ENCODE assay signal across 8 mouse cellular contexts in the genomic region with DNA sequence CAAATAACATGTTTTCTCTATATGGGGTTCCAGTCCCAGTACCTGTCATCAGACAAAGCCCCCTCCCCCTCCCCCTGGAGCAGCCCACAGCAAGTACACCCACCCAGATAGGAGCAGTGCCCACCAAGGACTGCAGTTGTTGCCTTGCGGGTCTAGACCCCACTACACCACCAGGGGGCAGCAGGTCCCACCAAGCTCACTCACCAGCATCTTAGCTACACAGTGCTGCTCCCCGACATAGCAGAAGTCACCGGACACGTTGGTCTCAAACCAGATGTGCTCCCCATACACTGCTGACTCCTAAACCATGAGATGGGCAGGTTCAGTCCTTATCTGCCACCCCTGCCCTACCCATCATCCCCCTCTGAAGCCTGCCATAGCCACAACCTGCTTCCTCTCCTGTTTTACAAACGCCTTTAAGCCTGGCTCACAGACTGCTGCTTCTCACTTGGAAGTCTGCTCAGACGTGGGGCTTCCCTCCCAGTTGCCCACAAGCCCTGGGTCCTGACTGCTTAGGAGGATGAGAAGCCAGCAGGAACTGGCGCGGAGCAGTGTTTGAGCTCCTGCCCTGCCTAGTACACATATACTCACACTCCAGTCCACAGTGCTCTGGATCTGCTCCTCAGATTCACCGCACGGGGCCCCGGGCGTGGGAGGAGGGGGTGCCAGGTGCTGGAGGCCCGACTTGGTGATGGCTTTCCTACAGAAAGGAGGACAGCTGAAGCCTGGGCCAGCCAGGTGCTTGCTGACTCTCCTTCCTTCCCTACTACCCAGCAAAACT. TPM values are rescaled to one million over a fixed set of nuclear protein-coding genes. Genes with fewer than 3 reads are reported as not detected.
DNase-seq lines count a peak whose midpoint lies in the region; ATAC-seq and TF ChIP-seq lines count a peak whose summit lies in the region.

No protein-coding gene starts in this region.

- no peak overlapping the region for H3ac ChIP-seq in C2C12 (ENCODE audit: control insufficient read depth, insufficient read length, low read depth)

- H3K9ac ChIP-seq in embryonic facial prominence, embryonic 12.5 days = no peak overlapping the region
- H3K9ac ChIP-seq in heart, embryonic 11.5 days (ENCODE audit: low read depth, low read length) = 0 out of 2 replicates have a peak overlapping the region, but pooled peaks have one; percentile 54
- no peak overlapping the region for H3K9ac ChIP-seq in kidney, embryonic 15.5 days
- H3K9ac ChIP-seq in liver, embryonic 16.5 days (ENCODE audit: low read depth, low read length) = no peak overlapping the region
- H3K9ac ChIP-seq in neural tube, embryonic 11.5 days (ENCODE audit: low read length) = no peak overlapping the region
- no peak overlapping the region for H3K9ac ChIP-seq in stomach, embryonic 16.5 days (ENCODE audit: low read length)

- peaks cover 9% of the 10 kb centered on the region for H3K36me3 ChIP-seq in C2C12 (ENCODE audit: control insufficient read depth, insufficient read depth)
- H3K36me3 ChIP-seq in embryonic facial prominence, embryonic 12.5 days = peaks cover 21% of the 10 kb centered on the region
- H3K36me3 ChIP-seq in heart, embryonic 11.5 days (ENCODE audit: control insufficient read depth, insufficient read depth, low read length) = peaks cover 15% of the 10 kb centered on the region
- peaks cover 26% of the 10 kb centered on the region for H3K36me3 ChIP-seq in kidney, embryonic 15.5 days
- H3K36me3 ChIP-seq in liver, embryonic 16.5 days (ENCODE audit: control insufficient read depth, insufficient read depth) = peaks cover 27% of the 10 kb centered on the region
- peaks cover 5% of the 10 kb centered on the region for H3K36me3 ChIP-seq in neural tube, embryonic 11.5 days (ENCODE audit: control insufficient read depth, insufficient read depth, low read length)
- H3K36me3 ChIP-seq in stomach, embryonic 16.5 days (ENCODE audit: control insufficient read depth, insufficient read depth, low read length) = peaks cover 8% of the 10 kb centered on the region; the same call in 1 of the 2 replicates

- ATAC-seq in embryonic facial prominence, embryonic 12.5 days (ENCODE audit: insufficient number of reproducible peaks, insufficient read depth, low FRiP score, low TSS enrichment) = peak; percentile 45; the same call in 1 of the 2 replicates
- ATAC-seq in heart, embryonic 11.5 days (replicated peaks; ENCODE audit: insufficient number of reproducible peaks, low FRiP score, low TSS enrichment) = peak; percentile 33
- peak; percentile 49 for ATAC-seq in kidney, embryonic 15.5 days (replicated peaks; ENCODE audit: low FRiP score)
- peak; percentile 19; the same call in 1 of the 2 replicates for ATAC-seq in liver, embryonic 16.5 days (ENCODE audit: low read depth)
- ATAC-seq in neural tube, embryonic 11.5 days (ENCODE audit: insufficient read depth, low FRiP score, low TSS enrichment) = peak; percentile 69
- peak; percentile 53; the same call in 1 of the 2 replicates for ATAC-seq in stomach, embryonic 16.5 days (ENCODE audit: insufficient read depth, low FRiP score)

- no peak overlapping the region for H3K27ac ChIP-seq in embryonic facial prominence, embryonic 12.5 days
- H3K27ac ChIP-seq in heart, embryonic 11.5 days (ENCODE audit: low read depth, low read length) = no peak overlapping the region
- H3K27ac ChIP-seq in kidney, embryonic 15.5 days = no peak overlapping the region
- 0 out of 2 replicates have a peak overlapping the region, but pooled peaks have one; percentile 8 for H3K27ac ChIP-seq in liver, embryonic 16.5 days (ENCODE audit: low read length)
- no peak overlapping the region for H3K27ac ChIP-seq in neural tube, embryonic 11.5 days (ENCODE audit: low read depth, low read length)
- no peak overlapping the region for H3K27ac ChIP-seq in stomach, embryonic 16.5 days (ENCODE audit: low read length)

- TF ChIP-seq CTCF in C2C12 (IDR thresholded peaks at IDR 0.05; ENCODE audit: control insufficient read depth, insufficient read depth, insufficient read length) = peak; percentile 96

- peaks cover 34% of the 10 kb centered on the region for H3K4me1 ChIP-seq in embryonic facial prominence, embryonic 12.5 days
- H3K4me1 ChIP-seq in heart, embryonic 11.5 days (ENCODE audit: control insufficient read depth, insufficient read depth, low read length) = peaks cover 47% of the 10 kb centered on the region
- H3K4me1 ChIP-seq in kidney, embryonic 15.5 days = peaks cover 46% of the 10 kb centered on the region
- peaks cover 47% of the 10 kb centered on the region for H3K4me1 ChIP-seq in liver, embryonic 16.5 days (ENCODE audit: control insufficient read depth, low read depth, low read length)
- H3K4me1 ChIP-seq in neural tube, embryonic 11.5 days (ENCODE audit: control insufficient read depth, insufficient read depth, low read length) = peaks cover 13% of the 10 kb centered on the region
- H3K4me1 ChIP-seq in stomach, embryonic 16.5 days (ENCODE audit: control insufficient read depth, insufficient read depth, low read length) = peaks cover 39% of the 10 kb centered on the region

- peaks cover 7% of the 10 kb centered on the region for H3K79me3 ChIP-seq in C2C12 (ENCODE audit: low read depth)

- no peak overlapping the region for H3K4me2 ChIP-seq in embryonic facial prominence, embryonic 12.5 days (replicated peaks)
- no peak overlapping the region for H3K4me2 ChIP-seq in heart, embryonic 11.5 days
- no peak overlapping the region for H3K4me2 ChIP-seq in kidney, embryonic 15.5 days
- no peak overlapping the region for H3K4me2 ChIP-seq in liver, embryonic 16.5 days (ENCODE audit: low read depth, low read length)
- H3K4me2 ChIP-seq in neural tube, embryonic 11.5 days (ENCODE audit: low read depth) = no peak overlapping the region
- H3K4me2 ChIP-seq in stomach, embryonic 16.5 days (ENCODE audit: low read depth, low read length) = no peak overlapping the region

- WGBS in embryonic facial prominence, embryonic 12.5 days = 46% methylated on average over 13 of the region's 13 CpGs
- WGBS in heart, embryonic 11.5 days (ENCODE audit: insufficient replicate concordance) = 42% methylated on average over 13 of the region's 13 CpGs
- WGBS in kidney, embryonic 15.5 days = 40% methylated on average over 13 of the region's 13 CpGs
- WGBS in liver, embryonic 16.5 days (ENCODE audit: insufficient replicate concordance) = 35% methylated on average over 13 of the region's 13 CpGs
- WGBS in neural tube, embryonic 11.5 days = 50% methylated on average over 13 of the region's 13 CpGs
- WGBS in stomach, embryonic 16.5 days = 42% methylated on average over 13 of the region's 13 CpGs

- DNase-seq in adrenal gland, postnatal 14 days = peak; percentile 87
- DNase-seq in neural tube, embryonic 11.5 days (ENCODE audit: low spot score) = peak; percentile 83

- H3K79me2 ChIP-seq in C2C12 (ENCODE audit: control insufficient read depth, insufficient read depth) = peaks cover 45% of the 10 kb centered on the region

- no peak overlapping the region for H3K4me3 ChIP-seq in C2C12 (ENCODE audit: insufficient read depth, poor library complexity, severe bottlenecking)
- no peak overlapping the region for H3K4me3 ChIP-seq in embryonic facial prominence, embryonic 12.5 days
- no peak overlapping the region for H3K4me3 ChIP-seq in heart, embryonic 11.5 days (ENCODE audit: low read depth, low read length)
- no peak overlapping the region for H3K4me3 ChIP-seq in kidney, embryonic 15.5 days (replicated peaks)
- no peak overlapping the region for H3K4me3 ChIP-seq in liver, embryonic 16.5 days (ENCODE audit: low read depth, low read length)
- H3K4me3 ChIP-seq in neural tube, embryonic 11.5 days (ENCODE audit: low read depth, low read length) = no peak overlapping the region
- no peak overlapping the region for H3K4me3 ChIP-seq in stomach, embryonic 16.5 days (replicated peaks; ENCODE audit: low read length)

- no peaks in the 10 kb centered on the region for H3K9me3 ChIP-seq in embryonic facial prominence, embryonic 12.5 days
- H3K9me3 ChIP-seq in heart, embryonic 11.5 days (replicated peaks; ENCODE audit: control insufficient read depth, low read length) = no peaks in the 10 kb centered on the region
- H3K9me3 ChIP-seq in kidney, embryonic 15.5 days (replicated peaks) = no peaks in the 10 kb centered on the region
- no peaks in the 10 kb centered on the region for H3K9me3 ChIP-seq in liver, embryonic 16.5 days (replicated peaks; ENCODE audit: control insufficient read depth, low read length)
- H3K9me3 ChIP-seq in neural tube, embryonic 11.5 days (ENCODE audit: control insufficient read depth, low read length) = no peaks in the 10 kb centered on the region
- H3K9me3 ChIP-seq in stomach, embryonic 16.5 days (replicated peaks; ENCODE audit: control insufficient read depth, low read length) = no peaks in the 10 kb centered on the region

- H3K27me3 ChIP-seq in C2C12 (ENCODE audit: control insufficient read depth, insufficient read depth, insufficient read length) = no peaks in the 10 kb centered on the region
- H3K27me3 ChIP-seq in embryonic facial prominence, embryonic 12.5 days = no peaks in the 10 kb centered on the region
- no peaks in the 10 kb centered on the region for H3K27me3 ChIP-seq in heart, embryonic 11.5 days (ENCODE audit: control insufficient read depth, insufficient read depth, low read length)
- no peaks in the 10 kb centered on the region for H3K27me3 ChIP-seq in kidney, embryonic 15.5 days
- no peaks in the 10 kb centered on the region for H3K27me3 ChIP-seq in liver, embryonic 16.5 days (ENCODE audit: control insufficient read depth, insufficient read depth, low read depth, low read length)
- no peaks in the 10 kb centered on the region for H3K27me3 ChIP-seq in neural tube, embryonic 11.5 days (ENCODE audit: control insufficient read depth, insufficient read depth, low read length)
- no peaks in the 10 kb centered on the region for H3K27me3 ChIP-seq in stomach, embryonic 16.5 days (ENCODE audit: control insufficient read depth, insufficient read depth, low read length)

RNA-seq across cellular contexts. Expression of a gene that starts 1.1 kb away (rescaled TPM):
- 0.43 TPM for polyA plus RNA-seq in C2C12 (2012; fragmentation: generic; extraction: Trizol)
- not detected in 2 replicates for total RNA-seq in adrenal gland, postnatal 14 days (2021)
- 0.36 and 0.73 TPM in 2 replicates for polyA plus RNA-seq in embryonic facial prominence, embryonic 12.5 days (2016; fragmentation: Nextera tagmentation; extraction: Ambion mirVana)
- 1.8 and 2.8 TPM in 2 replicates for polyA plus RNA-seq in heart, embryonic 11.5 days (2014; fragmentation: Nextera tagmentation; extraction: Ambion mirVana)
- 0.49 and 0.53 TPM in 2 replicates for polyA plus RNA-seq in kidney, embryonic 15.5 days (2015; fragmentation: Nextera tagmentation; extraction: Ambion mirVana)
- polyA plus RNA-seq in liver, embryonic 16.5 days (2015; fragmentation: Nextera tagmentation; extraction: Ambion mirVana) = 0.68 and 1.0 TPM in 2 replicates
- 0.37 and 0.58 TPM in 2 replicates for polyA plus RNA-seq in neural tube, embryonic 11.5 days (2014; fragmentation: Nextera tagmentation; extraction: Ambion mirVana)
- polyA plus RNA-seq in stomach, embryonic 16.5 days (2015; fragmentation: Nextera tagmentation; extraction: Ambion mirVana) = 0.83 and 0.91 TPM in 2 replicates

RNA-seq across cellular contexts. Expression of a gene that starts 12.3 kb away (rescaled TPM):
- 0.33 TPM for polyA plus RNA-seq in C2C12 (2012; fragmentation: generic; extraction: Trizol)
- 14.6 and 17.5 TPM in 2 replicates for total RNA-seq in adrenal gland, postnatal 14 days (2021)
- polyA plus RNA-seq in embryonic facial prominence, embryonic 12.5 days (2016; fragmentation: Nextera tagmentation; extraction: Ambion mirVana) = 1,900 and 1,964 TPM in 2 replicates
- 842 and 965 TPM in 2 replicates for polyA plus RNA-seq in heart, embryonic 11.5 days (2014; fragmentation: Nextera tagmentation; extraction: Ambion mirVana)
- polyA plus RNA-seq in kidney, embryonic 15.5 days (2015; fragmentation: Nextera tagmentation; extraction: Ambion mirVana) = 1,215 and 1,266 TPM in 2 replicates
- 12.6 and 15.2 TPM in 2 replicates for polyA plus RNA-seq in liver, embryonic 16.5 days (2015; fragmentation: Nextera tagmentation; extraction: Ambion mirVana)
- 1,127 and 1,214 TPM in 2 replicates for polyA plus RNA-seq in neural tube, embryonic 11.5 days (2014; fragmentation: Nextera tagmentation; extraction: Ambion mirVana)
- polyA plus RNA-seq in stomach, embryonic 16.5 days (2015; fragmentation: Nextera tagmentation; extraction: Ambion mirVana) = 458 and 550 TPM in 2 replicates

RNA-seq across cellular contexts. Expression of a gene that starts 17.3 kb away (rescaled TPM):
- 0.55 TPM for polyA plus RNA-seq in C2C12 (2012; fragmentation: generic; extraction: Trizol)
- 1.2 and 1.5 TPM in 2 replicates for total RNA-seq in adrenal gland, postnatal 14 days (2021)
- 0.65 and 1.2 TPM in 2 replicates for polyA plus RNA-seq in embryonic facial prominence, embryonic 12.5 days (2016; fragmentation: Nextera tagmentation; extraction: Ambion mirVana)
- polyA plus RNA-seq in heart, embryonic 11.5 days (2014; fragmentation: Nextera tagmentation; extraction: Ambion mirVana) = not detected in 2 replicates
- polyA plus RNA-seq in kidney, embryonic 15.5 days (2015; fragmentation: Nextera tagmentation; extraction: Ambion mirVana) = 0.42 TPM in 1 of 2 replicates, not detected in the other
- 0.06 TPM in 1 of 2 replicates, not detected in the other for polyA plus RNA-seq in liver, embryonic 16.5 days (2015; fragmentation: Nextera tagmentation; extraction: Ambion mirVana)
- polyA plus RNA-seq in neural tube, embryonic 11.5 days (2014; fragmentation: Nextera tagmentation; extraction: Ambion mirVana) = 0.45 and 0.53 TPM in 2 replicates
- 0.27 and 0.31 TPM in 2 replicates for polyA plus RNA-seq in stomach, embryonic 16.5 days (2015; fragmentation: Nextera tagmentation; extraction: Ambion mirVana)

RNA-seq across cellular contexts. Expression of a gene that starts 31.3 kb away (rescaled TPM):
- polyA plus RNA-seq in C2C12 (2012; fragmentation: generic; extraction: Trizol) = 47.1 TPM
- total RNA-seq in adrenal gland, postnatal 14 days (2021) = 56.4 and 79.0 TPM in 2 replicates
- polyA plus RNA-seq in embryonic facial prominence, embryonic 12.5 days (2016; fragmentation: Nextera tagmentation; extraction: Ambion mirVana) = 39.1 and 40.8 TPM in 2 replicates
- polyA plus RNA-seq in heart, embryonic 11.5 days (2014; fragmentation: Nextera tagmentation; extraction: Ambion mirVana) = 42.1 and 49.6 TPM in 2 replicates
- 37.7 and 46.7 TPM in 2 replicates for polyA plus RNA-seq in kidney, embryonic 15.5 days (2015; fragmentation: Nextera tagmentation; extraction: Ambion mirVana)
- polyA plus RNA-seq in liver, embryonic 16.5 days (2015; fragmentation: Nextera tagmentation; extraction: Ambion mirVana) = 20.2 and 24.1 TPM in 2 replicates
- polyA plus RNA-seq in neural tube, embryonic 11.5 days (2014; fragmentation: Nextera tagmentation; extraction: Ambion mirVana) = 34.6 and 37.7 TPM in 2 replicates
- 34.9 and 38.3 TPM in 2 replicates for polyA plus RNA-seq in stomach, embryonic 16.5 days (2015; fragmentation: Nextera tagmentation; extraction: Ambion mirVana)

Comparison
In these comparisons a context has a peak if more than half of its experiments do, and no peak if none do; other contexts are left out.
1. ATAC-seq: peak in every context shown above with its lines; median percentile 69 in neural tube, embryonic 11.5 days; 53 in stomach, embryonic 16.5 days; 49 in kidney, embryonic 15.5 days; 45 in embryonic facial prominence, embryonic 12.5 days; 33 in heart, embryonic 11.5 days; 19 in liver, embryonic 16.5 days.
2. RNA of a gene that starts 12.3 kb away (polyA plus RNA-seq): 1,900 to 1,964 TPM in embryonic facial prominence, embryonic 12.5 days, 1,215 to 1,266 TPM in kidney, embryonic 15.5 days, 1,127 to 1,214 TPM in neural tube, embryonic 11.5 days, 842 to 965 TPM in heart, embryonic 11.5 days and 458 to 550 TPM in stomach, embryonic 16.5 days; 12.6 to 15.2 TPM in liver, embryonic 16.5 days and 0.33 TPM in C2C12 (single experiment); every median in the first group is over 10 times any median in the second.